Mouse (Mus musculus): ENCODE measurements around the gene Chd6. TPM values are rescaled to one million over a fixed set of nuclear protein-coding genes. Genes with fewer than 3 reads are reported as not detected.

The Chd6 gene
- total RNA-seq, 4 experiments from 2014 or later, result 33.5 to 67.6 (median 45.5) TPM

- no peak for DNase-seq
Observed at GRCm38 (mm10) chr2:161066097-161066759, 42.6 kb downstream of the Chd6 start.

- no peak for DNase-seq
Observed at GRCm38 (mm10) chr2:161065594-161065993, 43.3 kb downstream of the Chd6 start.

- no peak for DNase-seq
Observed at GRCm38 (mm10) chr2:161064836-161065235, 44.0 kb downstream of the Chd6 start.

GRCm38 (mm10) chr2:161058841-161059240 lies 50.0 kb downstream of the Chd6 start:
- DNase-seq, result no peak

- DNase-seq, result no peak
Observed at GRCm38 (mm10) chr2:161053765-161054164, 55.1 kb downstream of the Chd6 start.

- no peak for DNase-seq
Observed at GRCm38 (mm10) chr2:161052175-161052574, 56.7 kb downstream of the Chd6 start.

GRCm38 (mm10) chr2:161049426-161049825 lies 59.4 kb downstream of the Chd6 start:
- DNase-seq, result no peak

GRCm38 (mm10) chr2:161044492-161045201 lies 64.2 kb downstream of the Chd6 start:
- no peak for DNase-seq

- no peak for DNase-seq
Observed at GRCm38 (mm10) chr2:161042874-161043273, 66.0 kb downstream of the Chd6 start.

- DNase-seq, result no peak
Observed at GRCm38 (mm10) chr2:161040743-161041142, 68.1 kb downstream of the Chd6 start.

- DNase-seq, result no peak
Observed at GRCm38 (mm10) chr2:161037766-161038165, 71.1 kb downstream of the Chd6 start.

GRCm38 (mm10) chr2:161033141-161033540 lies 75.7 kb downstream of the Chd6 start:
- DNase-seq, result no peak

GRCm38 (mm10) chr2:161032394-161032793 lies 76.5 kb downstream of the Chd6 start:
- peak; percentile 34 for DNase-seq

- no peak for DNase-seq
Observed at GRCm38 (mm10) chr2:161024606-161025005, 84.3 kb downstream of the Chd6 start.

GRCm38 (mm10) chr2:161017913-161018312 lies 91.0 kb downstream of the Chd6 start:
- no peak for DNase-seq

GRCm38 (mm10) chr2:161012577-161013251 lies 96.2 kb downstream of the Chd6 start:
- DNase-seq, result no peak

GRCm38 (mm10) chr2:161004338-161004737 lies 104.5 kb downstream of the Chd6 start:
- DNase-seq, result no peak

- no peak for DNase-seq
Observed at GRCm38 (mm10) chr2:160996987-160997763, 111.7 kb downstream of the Chd6 start.

GRCm38 (mm10) chr2:160994181-160994580 lies 114.7 kb downstream of the Chd6 start:
- no peak for DNase-seq

GRCm38 (mm10) chr2:160992465-160992864 lies 116.4 kb downstream of the Chd6 start:
- DNase-seq, result no peak

- no peak for DNase-seq
Observed at GRCm38 (mm10) chr2:160990339-160991070, 118.4 kb downstream of the Chd6 start.

- DNase-seq, result no peak
Observed at GRCm38 (mm10) chr2:160987503-160987902, 121.4 kb downstream of the Chd6 start.

Data from adrenal gland, adult 8-10 months (tissue).